Mouse (Mus musculus) forebrain, embryonic 16.5 days (tissue): ENCODE data around the gene Med20. TPM values are rescaled to one million over a fixed set of nuclear protein-coding genes. Genes with fewer than 3 reads are reported as not detected.

Source experiments
- ATAC-seq: fragments of 200-750 bp; cut with Nextera tagmentation; 2 replicates; pipeline ENCODE4 v1.8.0; 2017; ENCODE audit warnings: mild to moderate bottlenecking, moderate library complexity
- H3K27ac ChIP-seq: fragments of 300-500 bp; sonication (generic); 2 replicates; pipeline ENCODE4 v1.5.1; 2014; ENCODE audit warnings: low read length, control low read depth
- H3K27me3 ChIP-seq: fragments of 300-500 bp; sonication (generic); replicated peaks from 2 replicates; pipeline ENCODE4 v1.6.1; 2014; ENCODE audit warnings: low read length; ENCODE audit not compliant: control insufficient read depth, insufficient read depth
- H3K36me3 ChIP-seq: fragments of 300-500 bp; sonication (generic); 2 replicates; pipeline ENCODE4 v1.6.1; 2014; ENCODE audit not compliant: control insufficient read depth, insufficient read depth
- H3K4me1 ChIP-seq: fragments of 300-500 bp; sonication (generic); replicated peaks from 2 replicates; pipeline ENCODE4 v1.6.1; 2014; ENCODE audit warnings: low read length; ENCODE audit not compliant: control insufficient read depth, insufficient read depth
- H3K4me2 ChIP-seq: fragments of 300-500 bp; sonication (generic); 2 replicates; pipeline ENCODE4 v1.6.1; 2014; ENCODE audit warnings: mild to moderate bottlenecking, low read length, control low read depth
- H3K4me3 ChIP-seq: fragments of 300-500 bp; sonication (generic); replicated peaks from 2 replicates; pipeline ENCODE4 v1.5.1; 2014; ENCODE audit warnings: mild to moderate bottlenecking, low read length, control low read depth
- H3K9ac ChIP-seq: fragments of 300-500 bp; sonication (generic); replicated peaks from 2 replicates; pipeline ENCODE4 v1.6.1; 2014; ENCODE audit warnings: low read depth, low read length, control low read depth
- H3K9me3 ChIP-seq: fragments of 300-500 bp; sonication (generic); 2 replicates; pipeline ENCODE4 v1.6.1; 2016; ENCODE audit warnings: low read length; ENCODE audit not compliant: control insufficient read depth
- WGBS: fragments of 180-500 bp; shearing (Covaris S2); extraction: QIAGEN DNeasy Blood & Tissue Kit; methylation state at CpG from one replicate; pipeline ENCODE4 v1.1.7; 2014; 5-methylcytosine and 5-hydroxymethylcytosine counted together
- polyA plus RNA-seq: library from polyadenylated mRNA; unstranded; fragments of >200 nt; fragmentation: Nextera tagmentation; extraction: Ambion mirVana; gene quantifications from 2 replicates; pipeline ENCODE4 v1.2.1, GENCODE M21; 2015

Med20 gene
- polyA plus RNA-seq, 1 experiment from 2014 or later, result 51.6 TPM

GRCm38 (mm10) chr17:47600601-47601388 is 10.6 kb upstream of the Med20 start:
- no peak for ATAC-seq
- no peaks in the 10 kb centered on the region for H3K27me3 ChIP-seq
- no peak overlapping the region for H3K4me2 ChIP-seq
- H3K9me3 ChIP-seq, result no peaks in the 10 kb centered on the region
- H3K4me3 ChIP-seq, result no peak overlapping the region
- H3K4me1 ChIP-seq, result peaks cover 12% of the 10 kb centered on the region
- H3K9ac ChIP-seq, result no peak overlapping the region
- no peak overlapping the region for H3K27ac ChIP-seq
- peaks cover 17% of the 10 kb centered on the region for H3K36me3 ChIP-seq
- 87% methylated on average over 13 of the region's 13 CpGs for WGBS

GRCm38 (mm10) chr17:47601389-47601755 is 10.0 kb upstream of the Med20 start:
- Histone ChIP-seq H3K4me2 (no peak overlapping the region), H3K9ac (no peak overlapping the region), H3K36me3 (peaks cover 17% of the 10 kb centered on the region), H3K27me3 (no peaks in the 10 kb centered on the region), H3K27ac (no peak overlapping the region), H3K9me3 (no peaks in the 10 kb centered on the region), H3K4me3 (no peak overlapping the region), H3K4me1 (peaks cover 7% of the 10 kb centered on the region)
- no peak for ATAC-seq
- 90% methylated on average over 10 of the region's 10 CpGs for WGBS

- H3K27ac ChIP-seq, result no peak overlapping the region
- no peak for ATAC-seq
- H3K9me3 ChIP-seq, result no peaks in the 10 kb centered on the region
- H3K9ac ChIP-seq, result no peak overlapping the region
- no peaks in the 10 kb centered on the region for H3K27me3 ChIP-seq
- H3K36me3 ChIP-seq, result peaks cover 20% of the 10 kb centered on the region
- peaks cover 3% of the 10 kb centered on the region; the same call in 1 of the 2 replicates for H3K4me1 ChIP-seq
- H3K4me3 ChIP-seq, result no peak overlapping the region
- WGBS, result 89% methylated on average over 11 of the region's 11 CpGs
- no peak overlapping the region for H3K4me2 ChIP-seq
These were observed 9.1 kb upstream of the Med20 start for GRCm38 (mm10) chr17:47602289-47602688.

- ATAC-seq, result no peak
- WGBS, result 72% methylated on average over 5 of the region's 5 CpGs
- H3K4me1 ChIP-seq, result peaks cover 11% of the 10 kb centered on the region
- peaks cover 15% of the 10 kb centered on the region; the same call in 1 of the 2 replicates for H3K36me3 ChIP-seq
- no peak overlapping the region for H3K4me2 ChIP-seq
- no peaks in the 10 kb centered on the region for H3K27me3 ChIP-seq
- H3K27ac ChIP-seq, result no peak overlapping the region
- H3K9ac ChIP-seq, result no peak overlapping the region
- no peak overlapping the region for H3K4me3 ChIP-seq
- no peaks in the 10 kb centered on the region for H3K9me3 ChIP-seq
These were observed 5.2 kb upstream of the Med20 start for GRCm38 (mm10) chr17:47606220-47606619.

GRCm38 (mm10) chr17:47609182-47609581 is 2.2 kb upstream of the Med20 start:
- Histone ChIP-seq H3K27ac (no peak overlapping the region), H3K9me3 (no peaks in the 10 kb centered on the region), H3K4me3 (no peak overlapping the region), H3K4me1 (peaks cover 24% of the 10 kb centered on the region), H3K36me3 (peaks cover 11% of the 10 kb centered on the region; the same call in 1 of the 2 replicates), H3K4me2 (no peak overlapping the region), H3K27me3 (no peaks in the 10 kb centered on the region), H3K9ac (no peak overlapping the region)
- no peak for ATAC-seq
- WGBS, result 96% methylated on average over 4 of the region's 4 CpGs

- Histone ChIP-seq H3K4me3 (peak overlapping the region; percentile 94), H3K4me1 (peaks cover 24% of the 10 kb centered on the region), H3K9ac (peak overlapping the region; percentile 75), H3K4me2 (peak overlapping the region; percentile 94), H3K9me3 (no peaks in the 10 kb centered on the region), H3K36me3 (peaks cover 5% of the 10 kb centered on the region; the same call in 1 of the 2 replicates), H3K27ac (peak overlapping the region; percentile 37; the same call in 1 of the 2 replicates), H3K27me3 (no peaks in the 10 kb centered on the region)
- ATAC-seq, result no peak; the same call in 1 of the 2 replicates
- WGBS, result 0% methylated on average over 13 of the region's 13 CpGs
These were observed 240 bp downstream of the Med20 start for GRCm38 (mm10) chr17:47611661-47611982.

GRCm38 (mm10) chr17:47614018-47614417 is 2.6 kb downstream of the Med20 start:
- no peak for ATAC-seq
- Histone ChIP-seq H3K27me3 (no peaks in the 10 kb centered on the region), H3K4me3 (no peak overlapping the region), H3K9me3 (no peaks in the 10 kb centered on the region), H3K4me2 (no peak overlapping the region), H3K9ac (no peak overlapping the region), H3K4me1 (peaks cover 24% of the 10 kb centered on the region), H3K27ac (no peak overlapping the region), H3K36me3 (peaks cover 7% of the 10 kb centered on the region; the same call in 1 of the 2 replicates)
- 93% methylated on average over 1 of the region's 1 CpGs for WGBS

GRCm38 (mm10) chr17:47616119-47616518 is 4.7 kb downstream of the Med20 start:
- Histone ChIP-seq H3K36me3 (peaks cover 7% of the 10 kb centered on the region; the same call in 1 of the 2 replicates), H3K9ac (no peak overlapping the region), H3K4me2 (no peak overlapping the region), H3K27ac (no peak overlapping the region), H3K27me3 (no peaks in the 10 kb centered on the region), H3K9me3 (no peaks in the 10 kb centered on the region), H3K4me1 (peaks cover 13% of the 10 kb centered on the region), H3K4me3 (no peak overlapping the region)
- 95% methylated on average over 8 of the region's 8 CpGs for WGBS
- ATAC-seq, result no peak

GRCm38 (mm10) chr17:47616652-47617051 is 5.3 kb downstream of the Med20 start:
- Histone ChIP-seq H3K9me3 (no peaks in the 10 kb centered on the region), H3K9ac (no peak overlapping the region), H3K27ac (no peak overlapping the region), H3K36me3 (peaks cover 7% of the 10 kb centered on the region; the same call in 1 of the 2 replicates), H3K27me3 (no peaks in the 10 kb centered on the region), H3K4me1 (peaks cover 13% of the 10 kb centered on the region), H3K4me2 (no peak overlapping the region), H3K4me3 (no peak overlapping the region)
- ATAC-seq, result no peak
- whole genome bisulfite sequencing, result 94% methylated on average over 4 of the region's 4 CpGs
